Mouse (Mus musculus) embryonic fibroblast, embryonic 13.5 days (primary cell): Measurements from ENCODE around the gene Itpr2.

Experiments
- CTCF ChIP-seq: IDR thresholded peaks from 2 replicates; pipeline ENCODE4 v1.5.1; 2011; ENCODE audit warnings: mild to moderate bottlenecking, control low read depth, low read length, moderate library complexity, borderline replicate concordance; ENCODE audit not compliant: insufficient read depth
- POLR2A ChIP-seq: IDR thresholded peaks from 2 replicates; pipeline ENCODE4 v1.6.1; 2011; ENCODE audit warnings: low read depth, mild to moderate bottlenecking, control low read depth, low read length, moderate library complexity

DNA sequence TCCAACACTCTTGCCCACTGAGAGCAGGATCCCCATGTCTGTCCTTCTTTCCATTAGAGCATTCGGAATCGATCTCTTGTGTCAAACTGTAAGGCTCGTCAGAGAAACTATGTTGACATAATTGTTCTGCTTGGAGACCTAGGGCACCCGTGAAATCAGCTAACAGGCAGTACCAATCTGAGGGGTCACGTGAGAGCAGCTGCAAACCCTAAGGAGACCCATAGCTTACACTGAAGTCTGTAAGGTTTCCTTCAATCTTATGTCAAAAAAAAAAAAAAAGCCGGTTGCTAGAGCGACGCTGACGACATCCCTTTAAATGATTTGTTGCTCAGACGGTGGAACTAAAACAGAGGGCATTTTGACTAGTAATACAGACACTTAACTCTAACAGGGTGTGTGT, 212.2 kb downstream of the Itpr2 start:
- TF ChIP-seq CTCF, result no peak
- no peak for TF ChIP-seq POLR2A
